ENCODE assay signal across 12 mouse cellular contexts in genomic region chr6:22049093-22049492, GRCm38 (mm10).
DNase-seq lines count a peak whose midpoint lies in the region; ATAC-seq lines count a peak whose summit lies in the region.
"Had no signal": no experiment of that assay in that cellular context is flagged by ENCODE, and none has a peak within 500 bp of the region (broad histone marks: within the 10 kb centered on the region; RNA-seq: fewer than 3 reads in every experiment).

No protein-coding gene starts in this region.

- peaks cover 8% of the 10 kb centered on the region for H3K4me1 ChIP-seq in embryonic facial prominence, embryonic 13.5 days
- H3K4me1 ChIP-seq in embryonic facial prominence, embryonic 10.5 days = peaks cover 6% of the 10 kb centered on the region; the same call in 1 of the 2 replicates
- H3K4me1 ChIP-seq: limb, embryonic 13.5 days; neural tube, embryonic 13.5 days had no signal

- H3K9ac ChIP-seq in embryonic facial prominence, embryonic 13.5 days = no peak overlapping the region
- H3K9ac ChIP-seq: limb, embryonic 13.5 days; neural tube, embryonic 13.5 days had no signal

- H3K4me3 ChIP-seq in embryonic facial prominence, embryonic 13.5 days = no peak overlapping the region
- H3K4me3 ChIP-seq in embryonic facial prominence, embryonic 10.5 days = no peak overlapping the region
- H3K4me3 ChIP-seq: limb, embryonic 13.5 days; neural tube, embryonic 13.5 days had no signal

- H3K27ac ChIP-seq in embryonic facial prominence, embryonic 13.5 days = peak overlapping the region; percentile 62
- H3K27ac ChIP-seq in embryonic facial prominence, embryonic 10.5 days (replicated peaks) = no peak overlapping the region
- H3K27ac ChIP-seq: limb, embryonic 13.5 days; neural tube, embryonic 13.5 days had no signal

- peaks cover 8% of the 10 kb centered on the region; the same call in 1 of the 2 replicates for H3K36me3 ChIP-seq in embryonic facial prominence, embryonic 13.5 days
- H3K36me3 ChIP-seq in embryonic facial prominence, embryonic 10.5 days (replicated peaks) = peaks cover 17% of the 10 kb centered on the region
- H3K36me3 ChIP-seq: neural tube, embryonic 13.5 days had no signal

- no peaks in the 10 kb centered on the region for H3K9me3 ChIP-seq in embryonic facial prominence, embryonic 13.5 days
- no peaks in the 10 kb centered on the region for H3K9me3 ChIP-seq in embryonic facial prominence, embryonic 10.5 days
- H3K9me3 ChIP-seq: limb, embryonic 13.5 days; neural tube, embryonic 13.5 days had no signal

- WGBS in embryonic facial prominence, embryonic 13.5 days = 37% methylated on average over 5 of the region's 5 CpGs
- WGBS in embryonic facial prominence, embryonic 10.5 days = 47% methylated on average over 5 of the region's 5 CpGs

- no peak for ATAC-seq in embryonic facial prominence, embryonic 13.5 days (ENCODE audit: insufficient number of reproducible peaks, insufficient read depth, low FRiP score, low TSS enrichment, low read depth)

- 0 out of 2 replicates have a peak overlapping the region, but pooled peaks have one; percentile 16 for H3K4me2 ChIP-seq in embryonic facial prominence, embryonic 13.5 days
- H3K4me2 ChIP-seq: limb, embryonic 13.5 days; neural tube, embryonic 13.5 days had no signal

- DNase-seq in embryonic facial prominence, embryonic 10.5 days (ENCODE audit: low spot score) = no peak
- peak; percentile 16 for DNase-seq in kidney, postnatal 10 days
- no peak for DNase-seq in kidney, adult 9 months
- DNase-seq in heart, adult 9 months (ENCODE audit: low spot score in 2 of 2) = peak; percentile 50 to 62
- DNase-seq in lung, postnatal 10 days = peak; percentile 52
- DNase-seq in adrenal gland, postnatal 4 days (ENCODE audit: low spot score in 2 of 2) = no peak
- no peak for DNase-seq in urinary bladder, postnatal 36 days (ENCODE audit: low spot score in 2 of 2)
- DNase-seq: cerebellum, postnatal 10 days; layer of hippocampus, adult 9-11 months had no signal

- H3K27me3 ChIP-seq in embryonic facial prominence, embryonic 13.5 days = no peaks in the 10 kb centered on the region
- H3K27me3 ChIP-seq in embryonic facial prominence, embryonic 10.5 days (replicated peaks; ENCODE audit: low read depth, poor library complexity, severe bottlenecking) = no peaks in the 10 kb centered on the region
- H3K27me3 ChIP-seq: limb, embryonic 13.5 days; neural tube, embryonic 13.5 days had no signal

Comparison
In these comparisons a context has a peak if more than half of its experiments do, and no peak if none do; other contexts are left out.
1. DNase-seq: peak in kidney, postnatal 10 days (single experiment), heart, adult 9 months (2 of 2) and lung, postnatal 10 days (single experiment); none in embryonic facial prominence, embryonic 10.5 days (single experiment), kidney, adult 9 months (single experiment), adrenal gland, postnatal 4 days (0 of 2) and urinary bladder, postnatal 36 days (0 of 2).